Mouse (Mus musculus) v-Abl transformed pro-B cells (cell line): ENCODE measurements around the gene Zfp697.
"Not testable (repeated sequence)": the region's sequence is repeated elsewhere in the genome, so short reads cannot be mapped to it uniquely, and the experiment has no call there.

Experiments
- in situ Hi-C, 2 experiments: fragments of 400-800 bp; cut with MboI; formaldehyde crosslinking; loops; one replicate each; pipeline ENCODE4 v1.15.1; 2025; ENCODE audit not compliant: unreplicated experiment in 2 of 2

Gene Zfp697

DNA sequence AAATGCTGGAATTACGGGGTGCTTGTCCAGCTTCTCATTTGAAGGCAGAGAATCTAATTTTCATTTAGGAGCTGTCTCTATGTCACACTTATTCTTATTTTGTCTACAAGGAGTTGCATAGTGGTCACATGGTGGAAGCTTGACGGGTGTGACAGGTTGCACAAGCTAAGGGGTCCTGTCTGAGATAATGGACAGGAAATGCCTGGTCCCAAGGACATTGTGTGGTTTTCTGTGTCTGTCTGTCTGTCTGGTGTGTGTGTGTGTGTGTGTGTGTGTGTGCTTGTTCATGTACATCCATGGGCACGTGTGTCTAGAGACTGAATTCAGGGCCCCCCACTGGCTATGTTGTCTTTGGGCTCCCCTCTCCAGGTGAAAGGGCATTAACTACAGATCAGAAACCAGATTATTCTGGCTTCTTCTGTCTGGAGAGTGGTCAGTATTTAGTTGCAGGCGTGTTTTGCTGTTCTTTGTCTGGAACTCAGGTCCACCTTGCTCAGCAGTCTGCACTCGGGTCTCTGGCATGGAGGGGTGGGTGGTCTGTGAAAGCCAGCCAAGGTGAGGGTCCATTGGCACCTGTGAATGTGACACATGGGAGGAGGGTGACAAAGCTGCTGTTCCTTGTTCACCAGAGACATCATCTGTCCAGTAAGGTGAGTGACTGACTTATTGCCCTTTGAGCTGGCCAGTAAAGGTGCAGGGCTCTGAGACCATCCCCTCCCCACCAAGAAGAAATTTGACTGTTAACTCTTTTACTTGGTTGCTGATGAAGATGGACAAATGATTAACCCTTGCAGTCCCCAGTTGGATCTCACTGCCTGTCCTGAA, 34.4 kb downstream of the Zfp697 start:
- in situ Hi-C loops = no loop called here

DNA sequence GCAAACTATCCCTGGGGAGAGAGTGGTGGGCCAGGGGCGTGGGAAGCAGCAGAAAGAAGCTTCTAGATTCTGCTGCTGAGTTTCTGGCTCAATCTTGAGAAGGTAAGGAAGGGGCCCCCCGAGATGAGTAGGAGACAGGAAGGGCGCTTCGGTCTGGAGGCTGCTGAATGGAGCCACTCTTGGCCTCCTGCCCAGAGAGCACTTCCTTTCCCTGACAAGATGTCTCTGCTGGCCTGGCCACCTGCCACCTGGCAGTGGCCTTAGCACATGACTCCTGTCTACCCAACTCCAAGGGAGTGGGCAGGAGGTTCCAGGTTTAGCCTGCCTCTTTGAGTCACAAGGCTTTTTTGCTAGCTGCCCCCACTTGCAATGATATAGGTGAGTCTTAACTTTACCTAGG, 35.1 kb downstream of the Zfp697 start:
- in situ Hi-C loops = no loop called here

GRCm38 (mm10) chr3:98418991-98419785, 36.9 kb downstream of the Zfp697 start:
- in situ Hi-C loops = no loop called here

GRCm38 (mm10) chr3:98419786-98420070, 37.5 kb downstream of the Zfp697 start:
- in situ Hi-C loops = no loop called here

- in situ Hi-C loops = no loop called here
These were observed 40.7 kb downstream of the Zfp697 start for GRCm38 (mm10) chr3:98422926-98423325.

DNA sequence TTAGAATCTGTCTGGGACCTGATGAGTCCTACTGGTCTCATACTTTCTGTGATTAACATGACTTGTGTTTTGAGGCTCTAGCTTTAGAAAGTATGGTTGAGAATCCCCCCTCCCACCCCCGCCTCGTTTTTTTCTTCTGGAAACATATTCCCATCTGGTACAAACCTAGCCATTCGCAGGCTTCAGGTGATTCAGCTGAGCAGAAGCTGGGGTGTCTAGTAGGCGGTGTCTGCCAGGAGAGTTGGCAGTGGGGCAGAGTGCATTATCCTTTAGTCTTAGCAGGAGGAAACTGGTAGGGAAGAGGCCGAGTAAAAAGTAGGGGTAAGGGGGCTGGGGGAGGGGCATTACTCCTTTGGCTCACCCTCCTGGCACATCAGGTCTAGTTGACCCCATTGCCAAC, 44.5 kb downstream of the Zfp697 start:
- in situ Hi-C loops = no loop called here

GRCm38 (mm10) chr3:98427260-98427599, 45.0 kb downstream of the Zfp697 start:
- in situ Hi-C loops = no loop called here

- in situ Hi-C loops = no loop called here
These were observed 45.6 kb downstream of the Zfp697 start for GRCm38 (mm10) chr3:98427600-98428448.

DNA sequence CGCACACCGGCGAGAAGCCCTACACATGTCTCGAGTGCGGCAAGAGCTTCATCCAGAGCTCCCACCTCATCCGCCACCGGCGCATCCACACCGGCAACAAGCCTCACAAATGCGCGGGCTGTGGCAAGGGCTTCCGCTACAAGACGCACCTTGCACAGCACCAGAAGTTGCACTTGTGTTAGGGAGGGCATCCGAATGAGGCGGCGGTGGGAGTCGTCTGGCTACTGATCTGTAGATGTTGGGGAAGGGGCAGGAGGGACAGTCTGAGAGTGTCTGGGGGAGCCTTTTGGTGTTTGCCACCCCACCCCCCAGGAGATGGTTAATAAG, 46.2 kb downstream of the Zfp697 start:
- in situ Hi-C loops = no loop called here

GRCm38 (mm10) chr3:98428928-98429525, 46.8 kb downstream of the Zfp697 start:
- in situ Hi-C loops = no loop called here

DNA sequence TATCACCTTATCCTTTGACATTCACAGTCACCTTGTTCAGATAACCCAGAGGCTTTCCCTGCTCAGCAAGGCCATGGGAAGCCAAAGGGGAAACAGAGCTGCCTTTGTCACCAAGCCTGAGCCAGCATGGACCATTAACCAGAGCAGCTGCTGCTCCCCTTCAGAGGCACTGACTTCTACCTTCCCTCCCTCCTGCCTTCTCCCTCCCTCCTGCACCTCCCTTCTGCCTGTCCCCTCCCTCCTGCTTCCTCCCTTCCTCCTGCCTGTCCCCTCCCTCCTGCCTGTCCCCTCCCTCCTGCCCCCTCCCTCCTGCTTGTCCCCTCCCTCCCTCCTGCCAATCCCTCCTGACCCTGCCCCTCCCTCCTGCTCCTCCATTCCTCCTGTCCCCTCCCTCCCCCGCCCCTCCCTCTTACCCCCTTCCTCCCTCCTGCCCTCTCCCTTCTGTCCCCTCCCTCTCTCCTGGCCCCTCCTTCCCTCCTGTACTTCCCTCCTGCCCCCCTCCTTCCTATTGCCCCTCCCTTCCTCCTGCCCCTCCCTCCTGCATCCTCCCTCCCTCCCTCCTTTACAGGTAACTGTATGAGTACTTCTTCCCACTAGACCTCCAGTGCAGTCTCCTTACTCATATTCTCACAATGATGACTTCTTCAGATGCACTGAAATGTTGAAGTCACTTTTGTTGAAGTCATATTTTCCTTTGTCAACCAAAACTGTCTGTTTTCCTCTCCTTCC, 52.0 kb downstream of the Zfp697 start:
- in situ Hi-C loops = no loop called here

DNA sequence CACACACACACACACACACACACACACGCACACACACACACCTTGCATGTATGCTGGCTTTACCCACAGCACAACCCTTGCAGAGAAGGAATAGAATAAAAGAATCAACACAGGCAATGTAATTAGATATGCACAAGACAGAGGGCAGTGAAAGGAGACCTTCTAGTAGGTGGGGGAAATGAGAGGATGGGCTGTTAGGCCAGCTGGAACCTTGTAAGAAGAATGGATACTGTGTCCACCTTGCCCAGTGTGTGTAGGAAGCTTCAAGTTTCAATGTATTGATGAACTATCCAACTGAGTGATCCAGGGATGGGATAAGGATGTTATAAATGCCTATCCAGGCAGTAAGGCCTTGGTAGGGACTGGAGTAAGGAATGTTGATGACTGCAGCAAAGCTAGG, 52.8 kb downstream of the Zfp697 start:
- in situ Hi-C loops = no loop called here

GRCm38 (mm10) chr3:98442245-98442644, 60.0 kb downstream of the Zfp697 start:
- in situ Hi-C loops = loop anchor here in 1 of 2 experiments (5.0 kb wide), 1 partner anchor 80 kb away; no protein-coding TSS in a partner anchor

DNA sequence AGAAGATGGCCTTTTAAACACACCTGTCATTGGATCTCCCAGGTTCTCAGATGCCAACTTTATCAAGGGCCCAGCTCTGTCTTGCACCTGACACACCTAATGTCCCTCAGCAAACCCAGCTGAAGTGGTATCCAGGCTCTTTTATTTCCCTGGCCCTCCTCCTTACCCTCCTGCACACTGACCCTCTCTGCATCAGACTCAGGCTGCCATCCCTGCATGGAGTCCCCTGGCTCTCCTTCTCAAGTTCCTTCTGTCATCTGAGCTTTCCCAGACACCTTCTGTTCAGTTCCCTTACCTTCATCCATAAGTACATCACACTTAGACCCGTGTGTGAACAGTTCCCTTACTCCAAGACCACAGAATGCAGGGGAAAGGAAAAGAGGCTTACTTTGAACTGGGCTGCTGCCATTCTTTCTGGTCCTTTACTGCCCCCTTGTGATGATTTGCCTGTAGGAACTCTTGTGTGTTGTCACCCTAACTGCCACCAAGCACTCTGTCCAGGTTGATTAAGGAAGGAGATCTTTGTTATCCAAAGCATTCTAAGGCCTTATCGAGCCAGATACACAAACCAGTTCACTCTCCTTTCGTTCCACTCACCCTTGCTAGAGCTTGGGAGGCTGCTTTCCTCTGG, 61.0 kb downstream of the Zfp697 start:
- in situ Hi-C loops = loop anchor here in 1 of 2 experiments (5.0 kb wide), 1 partner anchor 81 kb away; no protein-coding TSS in a partner anchor

GRCm38 (mm10) chr3:98443924-98444323, 61.7 kb downstream of the Zfp697 start:
- in situ Hi-C loops = loop anchor here in 1 of 2 experiments (5.0 kb wide), 1 partner anchor 82 kb away; no protein-coding TSS in a partner anchor

DNA sequence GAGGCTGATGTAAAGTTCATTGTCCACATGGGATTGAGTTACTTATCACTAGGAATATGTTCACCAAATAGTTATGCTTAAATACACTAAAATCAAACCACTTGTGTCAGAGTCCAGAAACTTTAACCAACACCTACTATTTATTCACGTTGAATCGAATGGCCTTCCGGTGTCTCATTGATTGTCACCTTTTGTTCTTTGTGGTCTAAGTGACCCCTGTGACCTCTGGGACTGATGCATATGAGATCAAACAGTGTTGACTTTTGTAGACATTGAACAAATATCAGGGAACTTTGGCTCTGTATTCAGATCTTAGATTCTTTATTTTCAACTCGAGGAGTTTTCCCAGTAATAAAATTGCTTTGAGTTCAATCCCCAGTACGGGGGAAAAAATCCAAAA, 71.5 kb downstream of the Zfp697 start:
- in situ Hi-C loops = not testable (repeated sequence)

DNA sequence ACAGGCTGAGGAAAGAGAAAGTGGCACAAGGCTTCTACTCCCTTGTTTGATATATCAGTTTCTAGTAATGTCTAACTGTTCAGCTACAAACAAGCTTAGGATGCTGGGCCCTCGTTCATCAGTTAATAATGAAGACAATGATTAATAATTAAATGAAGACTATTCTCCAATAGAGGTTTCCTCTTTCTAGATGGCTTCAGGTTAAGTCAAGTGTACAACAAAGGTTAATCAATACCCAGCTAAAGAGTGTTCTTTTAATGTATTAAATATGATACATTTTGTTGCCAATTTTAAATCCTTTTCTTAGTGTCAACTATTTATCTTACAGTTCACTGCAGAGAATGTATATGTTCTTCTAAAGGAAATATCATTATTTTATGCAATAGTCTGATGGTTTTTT, 74.8 kb downstream of the Zfp697 start, which contains the start of gene Gm4450:
Gm4450 (minus strand) TSS at position 101 of the 400 bp plus-strand sequence.
- in situ Hi-C loops = not testable (repeated sequence)

DNA sequence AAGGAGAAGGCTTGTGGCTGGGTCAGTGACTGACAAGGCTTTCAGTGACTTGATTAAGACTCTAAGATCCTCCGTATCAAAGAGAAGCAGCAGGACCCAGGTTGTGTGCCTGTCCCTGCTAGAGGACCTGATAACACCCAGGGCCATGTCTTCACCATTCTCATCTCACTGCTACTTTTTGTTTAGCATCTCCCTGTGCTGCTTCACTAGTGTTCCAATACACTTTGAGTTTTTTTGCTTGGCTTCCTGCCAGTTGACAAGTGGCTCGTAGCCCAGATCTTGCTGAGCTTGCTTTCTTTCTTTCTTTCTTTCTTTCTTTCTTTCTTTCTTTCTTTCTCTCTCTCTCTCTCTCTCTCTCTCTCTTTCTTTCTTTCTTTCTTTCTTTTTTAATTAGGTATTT, 87.1 kb downstream of the Zfp697 start:
- in situ Hi-C loops = not testable (repeated sequence)

DNA sequence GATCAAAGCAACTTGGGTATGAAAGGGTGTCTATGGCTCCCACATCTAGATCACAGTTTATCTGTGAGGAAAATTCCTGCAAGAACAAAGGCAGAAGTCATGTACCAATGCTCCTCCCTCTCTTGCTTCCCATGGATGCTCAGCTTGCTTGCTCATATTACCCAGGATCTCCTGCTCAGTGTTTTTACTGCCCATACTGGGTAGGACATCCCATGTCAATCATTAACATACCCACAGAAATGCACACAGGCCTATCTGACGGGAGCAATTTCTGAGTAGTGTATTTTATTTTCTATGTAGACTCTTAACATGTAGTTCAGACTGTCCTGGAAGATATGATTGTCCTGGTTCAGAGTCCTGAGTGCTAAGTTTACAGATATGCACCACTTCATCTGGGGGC, 88.8 kb downstream of the Zfp697 start:
- in situ Hi-C loops = not testable (repeated sequence)

DNA sequence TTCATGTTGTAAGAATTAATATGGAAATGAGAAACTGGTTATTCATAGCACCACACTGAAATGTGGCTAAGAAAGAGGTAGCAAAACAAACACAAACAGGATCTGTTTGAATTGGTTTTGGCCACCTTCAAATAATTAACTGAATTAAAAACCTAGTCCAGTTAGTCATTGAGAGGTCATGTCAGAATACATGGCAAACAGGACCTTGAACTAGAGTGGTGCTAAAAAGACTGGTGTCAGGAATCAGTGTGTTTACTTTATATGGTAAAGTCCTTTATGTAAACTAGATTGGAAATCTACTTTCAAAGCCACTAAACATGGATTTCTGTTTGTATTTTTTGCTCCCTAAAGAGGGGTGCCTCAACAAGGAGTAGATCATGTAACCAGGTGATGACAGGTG, 89.2 kb downstream of the Zfp697 start:
- in situ Hi-C loops = not testable (repeated sequence)
